Comparison of ENCODE assay signal across 9 mouse cellular contexts in genomic region chr3:139860831-139861371, GRCm38 (mm10).
DNase-seq lines count a peak whose midpoint lies in the region; ATAC-seq and TF ChIP-seq lines count a peak whose summit lies in the region.
"Had no signal": no experiment of that assay in that cellular context is flagged by ENCODE, and none has a peak within 500 bp of the region (broad histone marks: within the 10 kb centered on the region; RNA-seq: fewer than 3 reads in every experiment).

No protein-coding gene starts in this region.

- H3K9ac ChIP-seq in lung, embryonic 16.5 days (ENCODE audit: low read length) = no peak overlapping the region
- H3K9ac ChIP-seq in lung, postnatal 0 days (replicated peaks; ENCODE audit: low read depth) = no peak overlapping the region
- H3K9ac ChIP-seq in forebrain, embryonic 15.5 days (replicated peaks) = no peak overlapping the region
- H3K9ac ChIP-seq in limb, embryonic 15.5 days = no peak overlapping the region
- no peak overlapping the region for H3K9ac ChIP-seq in stomach, postnatal 0 days (ENCODE audit: low read length)

- H3K9me3 ChIP-seq in lung, embryonic 16.5 days (ENCODE audit: control insufficient read depth, low read length) = no peaks in the 10 kb centered on the region
- no peaks in the 10 kb centered on the region for H3K9me3 ChIP-seq in lung, postnatal 0 days (ENCODE audit: low read length)
- H3K9me3 ChIP-seq in forebrain, embryonic 15.5 days = no peaks in the 10 kb centered on the region
- H3K9me3 ChIP-seq in limb, embryonic 15.5 days = no peaks in the 10 kb centered on the region
- H3K9me3 ChIP-seq in stomach, postnatal 0 days (ENCODE audit: control insufficient read depth, low read length) = no peaks in the 10 kb centered on the region

- H3K4me3 ChIP-seq in lung, embryonic 16.5 days (ENCODE audit: low read length) = no peak overlapping the region
- no peak overlapping the region for H3K4me3 ChIP-seq in lung, postnatal 0 days (ENCODE audit: low read depth, low read length)
- no peak overlapping the region for H3K4me3 ChIP-seq in forebrain, embryonic 15.5 days
- 0 out of 2 replicates have a peak overlapping the region, but pooled peaks have one; percentile 11 for H3K4me3 ChIP-seq in limb, embryonic 15.5 days
- no peak overlapping the region for H3K4me3 ChIP-seq in stomach, postnatal 0 days (ENCODE audit: low read depth, low read length)

- no peaks in the 10 kb centered on the region for H3K27me3 ChIP-seq in lung, embryonic 16.5 days (ENCODE audit: control insufficient read depth, insufficient read depth, low read depth, low read length)
- no peaks in the 10 kb centered on the region for H3K27me3 ChIP-seq in lung, postnatal 0 days (replicated peaks; ENCODE audit: insufficient read depth, low read length)
- H3K27me3 ChIP-seq in forebrain, embryonic 15.5 days = no peaks in the 10 kb centered on the region
- H3K27me3 ChIP-seq in limb, embryonic 15.5 days = no peaks in the 10 kb centered on the region
- H3K27me3 ChIP-seq in stomach, postnatal 0 days (ENCODE audit: control insufficient read depth, insufficient read depth, low read length) = no peaks in the 10 kb centered on the region

- TF ChIP-seq CTCF in lung, postnatal 0 days (IDR thresholded peaks at IDR 0.05) = no peak
- TF ChIP-seq CTCF in stomach, postnatal 0 days (IDR thresholded peaks at IDR 0.05; ENCODE audit: low read depth) = no peak

- H3K4me2 ChIP-seq in lung, embryonic 16.5 days (ENCODE audit: low read depth, low read length) = 0 out of 2 replicates have a peak overlapping the region, but pooled peaks have one; percentile 8
- no peak overlapping the region; the same call in 1 of the 2 replicates for H3K4me2 ChIP-seq in lung, postnatal 0 days (replicated peaks; ENCODE audit: low read depth, low read length)
- H3K4me2 ChIP-seq in forebrain, embryonic 15.5 days (replicated peaks) = no peak overlapping the region
- peak overlapping the region; percentile 33 for H3K4me2 ChIP-seq in limb, embryonic 15.5 days
- H3K4me2 ChIP-seq in stomach, postnatal 0 days (replicated peaks; ENCODE audit: low read depth) = peak overlapping the region; percentile 8; the same call in 1 of the 2 replicates

- TF ChIP-seq EP300 in lung, postnatal 0 days (IDR thresholded peaks at IDR 0.05) = no peak
- no peak for TF ChIP-seq EP300 in stomach, postnatal 0 days (optimal IDR thresholded peaks at IDR 0.05)

- no peak for ATAC-seq in lung, embryonic 16.5 days (ENCODE audit: low read depth)
- ATAC-seq in lung, postnatal 0 days = no peak
- ATAC-seq in forebrain, embryonic 15.5 days (replicated peaks) = peak; percentile 73
- no peak for ATAC-seq in limb, embryonic 15.5 days (ENCODE audit: insufficient number of reproducible peaks, low FRiP score, low TSS enrichment, low read depth)
- ATAC-seq in stomach, postnatal 0 days (ENCODE audit: low FRiP score, low TSS enrichment) = no peak

- 55% methylated on average over 9 of the region's 9 CpGs for WGBS in lung, embryonic 16.5 days
- WGBS in lung, postnatal 0 days = 55% methylated on average over 9 of the region's 9 CpGs
- WGBS in forebrain, embryonic 15.5 days = 14% methylated on average over 9 of the region's 9 CpGs
- 12% methylated on average over 9 of the region's 9 CpGs for WGBS in limb, embryonic 15.5 days
- WGBS in stomach, postnatal 0 days = 45% methylated on average over 9 of the region's 9 CpGs

- DNase-seq in lung, postnatal 0 days (ENCODE audit: low spot score) = no peak
- DNase-seq in stomach, postnatal 0 days (ENCODE audit: low spot score) = no peak
- DNase-seq in layer of hippocampus, adult 18-20 months (ENCODE audit: low spot score in 2 of 2) = no peak
- no peak for DNase-seq in thymus, postnatal 4 days
- DNase-seq in urinary bladder, postnatal 36 days (ENCODE audit: low spot score in 2 of 2) = no peak
- DNase-seq: lung, adult 18-20 months had no signal

- peaks cover 10% of the 10 kb centered on the region; the same call in 1 of the 2 replicates for H3K4me1 ChIP-seq in lung, embryonic 16.5 days (replicated peaks; ENCODE audit: control insufficient read depth, insufficient read depth, low read length)
- H3K4me1 ChIP-seq in lung, postnatal 0 days (ENCODE audit: insufficient read depth, low read depth, low read length) = no peaks in the 10 kb centered on the region
- peaks cover 12% of the 10 kb centered on the region for H3K4me1 ChIP-seq in forebrain, embryonic 15.5 days
- peaks cover 11% of the 10 kb centered on the region for H3K4me1 ChIP-seq in limb, embryonic 15.5 days
- no peaks in the 10 kb centered on the region for H3K4me1 ChIP-seq in stomach, postnatal 0 days (replicated peaks; ENCODE audit: control insufficient read depth, insufficient read depth)

- no peaks in the 10 kb centered on the region for H3K36me3 ChIP-seq in lung, embryonic 16.5 days (ENCODE audit: control insufficient read depth, insufficient read depth, low read length)
- H3K36me3 ChIP-seq in lung, postnatal 0 days (ENCODE audit: insufficient read depth, low read length) = no peaks in the 10 kb centered on the region
- H3K36me3 ChIP-seq in forebrain, embryonic 15.5 days = no peaks in the 10 kb centered on the region
- H3K36me3 ChIP-seq in limb, embryonic 15.5 days = no peaks in the 10 kb centered on the region
- no peaks in the 10 kb centered on the region for H3K36me3 ChIP-seq in stomach, postnatal 0 days (ENCODE audit: control insufficient read depth, insufficient read depth, low read length)

- no peak overlapping the region for H3K27ac ChIP-seq in lung, embryonic 16.5 days (ENCODE audit: low read length)
- H3K27ac ChIP-seq in lung, postnatal 0 days (ENCODE audit: low read length) = no peak overlapping the region
- H3K27ac ChIP-seq in forebrain, embryonic 15.5 days (replicated peaks) = no peak overlapping the region
- peak overlapping the region; percentile 78 for H3K27ac ChIP-seq in limb, embryonic 15.5 days
- H3K27ac ChIP-seq in stomach, postnatal 0 days (replicated peaks) = no peak overlapping the region

Comparison
In these comparisons a context has a peak if more than half of its experiments do, and no peak if none do; other contexts are left out.
1. H3K4me2 ChIP-seq: peak in lung, embryonic 16.5 days (single experiment), limb, embryonic 15.5 days (single experiment) and stomach, postnatal 0 days (single experiment); none in lung, postnatal 0 days (single experiment) and forebrain, embryonic 15.5 days (single experiment).